Mouse (Mus musculus) bone marrow, adult 2 months (tissue): ENCODE data around the gene 4930442H23Rik.

ENCODE experiments used
- CTCF ChIP-seq: fragments of 200-500 bp; IDR thresholded peaks from 2 replicates; pipeline ENCODE4 v1.5.1; 2011; ENCODE audit warnings: low read length, control low read depth; ENCODE audit not compliant: control insufficient read depth, insufficient read depth
- POLR2A ChIP-seq: fragments of 200-500 bp; IDR thresholded peaks from 2 replicates; pipeline ENCODE4 v1.6.1; 2011; ENCODE audit warnings: low read depth, mild to moderate bottlenecking, control low read depth, low read length, borderline replicate concordance; ENCODE audit not compliant: control insufficient read depth

DNA sequence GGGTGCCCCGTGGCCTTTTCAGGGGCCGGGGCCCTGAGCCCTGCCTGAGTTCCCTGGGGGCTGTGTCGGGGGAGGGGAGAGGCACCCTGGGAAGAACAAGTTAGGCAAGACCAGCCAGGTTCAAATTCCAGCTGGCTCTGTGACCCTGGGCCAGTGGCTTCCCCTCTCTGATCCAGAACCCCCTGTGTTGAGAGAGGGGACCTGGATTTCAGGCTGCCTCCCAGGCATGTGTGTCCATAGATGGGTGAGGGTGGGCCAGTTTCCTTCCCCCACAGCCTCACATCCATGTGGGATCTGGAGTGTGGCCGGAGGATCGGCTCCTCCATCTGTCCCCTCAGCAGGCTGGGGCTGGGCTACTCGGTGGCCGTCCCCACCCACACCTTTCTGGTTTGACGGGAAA, 43.6 kb downstream of the 4930442H23Rik start:
- TF ChIP-seq CTCF (no peak), POLR2A (no peak)
